Mouse (Mus musculus) small intestine, adult 2 months (tissue): ENCODE results near the gene Idh2. TPM values are rescaled to one million over a fixed set of nuclear protein-coding genes. Genes with fewer than 3 reads are reported as not detected.

Source experiments
- H3K27ac ChIP-seq: fragments of 200-500 bp; 2 replicates; pipeline ENCODE4 v1.5.1; 2012; ENCODE audit warnings: low read depth, low read length, control low read depth, inconsistent platforms; ENCODE audit not compliant: insufficient read depth
- H3K27me3 ChIP-seq: fragments of 200-500 bp; 2 replicates; pipeline ENCODE4 v1.6.1; 2012; ENCODE audit warnings: mild to moderate bottlenecking, moderate library complexity, low read length, inconsistent platforms; ENCODE audit not compliant: control insufficient read depth, insufficient read depth
- H3K36me3 ChIP-seq: fragments of 200-500 bp; 2 replicates; pipeline ENCODE4 v1.6.1; 2012; ENCODE audit warnings: mild to moderate bottlenecking, low read length, control low read depth, inconsistent platforms; ENCODE audit not compliant: control insufficient read depth, insufficient read depth
- H3K4me1 ChIP-seq: fragments of 200-500 bp; 2 replicates; pipeline ENCODE4 v1.6.1; 2012; ENCODE audit warnings: low read length, inconsistent platforms, mixed read lengths; ENCODE audit not compliant: control insufficient read depth, insufficient read depth, insufficient read length
- H3K4me3 ChIP-seq: fragments of 200-500 bp; 2 replicates; pipeline ENCODE4 v1.5.1; 2012; ENCODE audit warnings: low read depth, mild to moderate bottlenecking, control low read depth, inconsistent platforms, low read length, moderate library complexity
- CTCF ChIP-seq: fragments of 200-500 bp; IDR thresholded peaks from 2 replicates; pipeline ENCODE4 v1.5.1; 2012; ENCODE audit warnings: low read depth, mild to moderate bottlenecking, control low read depth, inconsistent platforms, low read length, moderate library complexity, mixed read lengths; ENCODE audit not compliant: insufficient replicate concordance, insufficient read length; ENCODE audit errors: extremely low read depth
- POLR2A ChIP-seq: fragments of 200-500 bp; IDR thresholded peaks from 2 replicates; pipeline ENCODE4 v1.6.1; 2012; ENCODE audit warnings: low read depth, mild to moderate bottlenecking, control low read depth, inconsistent platforms, low read length, moderate library complexity
- WGBS: fragments of 180-500 bp; shearing (Covaris S2); methylation state at CpG from one replicate; pipeline ENCODE4 v1.1.7; 2018; 5-methylcytosine and 5-hydroxymethylcytosine counted together
- polyA plus RNA-seq: library from polyadenylated mRNA; depleted of rRNA; stranded (reverse); fragments of >200 nt; gene quantifications from 2 replicates; pipeline ENCODE4 v1.2.3, GENCODE M21; 2012; rRNA removed

Idh2 gene
- 57.2 and 82.3 TPM in 2 replicates for polyA plus RNA-seq

DNA sequence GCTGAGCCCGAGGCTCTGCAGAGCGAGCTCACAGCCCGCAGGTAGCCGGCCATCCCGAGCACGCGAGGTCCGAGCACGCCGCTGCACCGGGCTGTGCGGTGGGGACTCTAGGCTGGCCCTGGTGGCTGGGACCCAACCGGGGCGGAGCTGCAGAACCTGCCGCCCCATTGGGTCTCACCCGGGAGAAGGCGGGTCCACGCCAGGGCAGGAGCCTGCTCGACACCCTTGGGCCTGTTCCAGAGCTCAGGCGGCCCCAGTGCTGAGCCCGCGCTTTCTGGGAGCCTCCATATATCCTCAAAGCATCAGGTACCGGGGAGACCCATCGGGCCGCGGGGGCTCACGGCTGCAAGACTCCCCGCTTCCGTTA, at the start of gene Idh2:
Gene Idh2, minus strand, starts transcription at position 169 of the 367 bp plus-strand sequence.
- Histone ChIP-seq H3K27ac (peak within 1 kb of the TSS; percentile 53), H3K4me1 (peaks cover 16% of the 10 kb centered on the region; the same call in 1 of the 2 replicates), H3K27me3 (no peaks in the 10 kb centered on the region), H3K36me3 (no peaks in the 10 kb centered on the region), H3K4me3 (peak within 1 kb of the TSS; percentile 78)
- under 1% methylated on average over 28 of the region's 29 CpGs for WGBS
- TF ChIP-seq CTCF (no peak), POLR2A (peak; percentile 56)

DNA sequence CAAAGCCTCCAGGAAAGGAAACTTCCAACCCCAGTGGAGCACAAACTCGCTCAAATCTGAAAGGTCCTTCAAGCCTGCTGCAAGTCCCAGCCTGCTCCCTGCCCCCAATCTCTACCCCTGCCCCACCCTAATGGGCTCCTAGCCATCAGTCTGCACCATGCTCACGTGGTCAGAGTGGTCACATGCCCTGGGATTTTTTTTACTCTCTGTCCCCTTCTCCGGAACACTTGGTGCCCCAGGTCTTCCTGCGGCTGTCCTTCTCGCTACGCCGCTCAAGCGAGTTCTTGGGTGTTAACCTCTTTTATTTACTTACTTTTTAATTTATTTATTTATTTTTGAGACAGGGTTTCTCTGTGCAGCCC, 45.7 kb upstream of the Idh2 start:
- H3K27ac ChIP-seq: peak overlapping the region; percentile 94

DNA sequence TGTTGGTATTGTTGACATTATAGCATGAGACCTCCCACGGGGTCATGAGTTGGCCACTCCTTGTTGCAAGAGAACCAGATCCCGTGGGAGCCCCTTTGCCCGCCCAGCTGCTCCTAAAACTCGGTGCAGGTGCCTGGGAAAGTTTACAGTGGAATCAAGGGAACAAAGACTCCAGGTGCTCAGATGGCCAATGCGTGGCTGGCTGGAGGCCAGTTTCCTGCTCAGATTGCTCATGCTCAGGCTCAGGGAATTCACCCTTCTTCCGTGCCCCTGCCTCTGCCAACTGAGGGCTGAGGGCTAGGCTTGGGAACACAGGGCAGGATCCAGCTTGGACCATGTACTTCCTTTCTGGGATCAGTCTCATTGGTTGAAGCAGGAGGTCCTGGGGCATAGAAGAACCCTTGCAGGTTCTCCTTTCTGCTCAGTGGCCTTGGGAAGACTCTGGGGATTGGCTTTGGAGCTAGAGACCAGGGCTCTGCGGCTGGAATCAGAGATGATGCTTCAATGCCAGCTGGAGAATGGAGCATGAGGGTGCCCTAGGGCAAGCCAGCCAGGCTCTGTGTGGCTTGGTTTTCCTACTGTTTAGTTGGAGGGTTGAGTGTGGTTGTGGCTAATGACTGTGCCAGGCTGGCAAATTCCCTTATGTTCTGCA, 45.2 kb upstream of the Idh2 start:
- Histone ChIP-seq H3K36me3 (no peaks in the 10 kb centered on the region), H3K27ac (peak overlapping the region; percentile 94), H3K4me3 (no peak overlapping the region), H3K27me3 (no peaks in the 10 kb centered on the region), H3K4me1 (peaks cover 37% of the 10 kb centered on the region)
- 11% methylated on average over 7 of the region's 7 CpGs for WGBS
- TF ChIP-seq CTCF: no peak
- TF ChIP-seq POLR2A: no peak

More for the DNA sequence above, 45.7 kb upstream of the Idh2 start:
- H3K4me3 ChIP-seq: no peak overlapping the region
- no peaks in the 10 kb centered on the region for H3K36me3 ChIP-seq
- TF ChIP-seq CTCF: no peak
- TF ChIP-seq POLR2A: no peak; the same call in 1 of the 2 replicates
- peaks cover 38% of the 10 kb centered on the region for H3K4me1 ChIP-seq
- no peaks in the 10 kb centered on the region for H3K27me3 ChIP-seq
- 30% methylated on average over 8 of the region's 8 CpGs for WGBS

DNA sequence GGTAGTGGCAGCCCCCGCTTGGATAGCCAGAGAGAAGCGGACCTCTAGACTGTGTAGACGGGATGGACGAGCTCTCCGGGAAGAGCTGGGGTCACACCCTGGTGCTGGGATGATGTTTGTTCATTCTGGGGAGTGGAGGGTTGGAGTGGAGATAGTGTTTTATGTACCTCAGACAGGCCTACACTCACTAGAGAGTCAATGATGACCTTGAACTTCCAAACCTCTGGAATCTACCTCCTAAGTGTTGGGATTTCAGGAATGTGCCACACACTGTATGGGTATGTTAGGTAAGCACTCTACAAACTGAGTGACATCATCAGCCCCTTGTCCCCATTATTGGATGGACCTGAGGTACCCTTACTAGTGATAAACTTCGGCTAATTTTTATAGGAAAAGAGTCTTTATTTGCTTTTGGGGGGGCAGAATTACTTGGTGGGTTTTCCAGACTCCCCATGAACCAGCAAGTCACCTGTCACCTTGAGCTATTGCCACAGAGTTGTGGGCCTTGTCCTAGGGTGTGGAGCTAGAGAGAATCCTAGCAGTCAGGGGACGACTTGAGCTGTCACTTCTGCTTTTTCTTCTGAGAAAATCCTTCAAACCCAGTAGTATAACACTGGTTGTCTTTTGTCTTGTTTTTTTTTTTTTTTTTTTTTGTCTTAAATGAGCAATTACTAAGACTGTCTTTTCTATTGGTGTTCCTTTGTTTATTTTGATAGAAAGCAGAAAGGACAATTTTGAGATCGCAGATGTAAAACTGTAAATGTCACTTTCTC, 43.5 kb upstream of the Idh2 start:
- H3K36me3 ChIP-seq: no peaks in the 10 kb centered on the region
- no peak for TF ChIP-seq CTCF
- TF ChIP-seq POLR2A: no peak
- H3K4me1 ChIP-seq: peaks cover 29% of the 10 kb centered on the region
- no peaks in the 10 kb centered on the region for H3K27me3 ChIP-seq
- H3K4me3 ChIP-seq: no peak overlapping the region
- WGBS: 79% methylated on average over 8 of the region's 8 CpGs
- peak overlapping the region; percentile 84 for H3K27ac ChIP-seq

DNA sequence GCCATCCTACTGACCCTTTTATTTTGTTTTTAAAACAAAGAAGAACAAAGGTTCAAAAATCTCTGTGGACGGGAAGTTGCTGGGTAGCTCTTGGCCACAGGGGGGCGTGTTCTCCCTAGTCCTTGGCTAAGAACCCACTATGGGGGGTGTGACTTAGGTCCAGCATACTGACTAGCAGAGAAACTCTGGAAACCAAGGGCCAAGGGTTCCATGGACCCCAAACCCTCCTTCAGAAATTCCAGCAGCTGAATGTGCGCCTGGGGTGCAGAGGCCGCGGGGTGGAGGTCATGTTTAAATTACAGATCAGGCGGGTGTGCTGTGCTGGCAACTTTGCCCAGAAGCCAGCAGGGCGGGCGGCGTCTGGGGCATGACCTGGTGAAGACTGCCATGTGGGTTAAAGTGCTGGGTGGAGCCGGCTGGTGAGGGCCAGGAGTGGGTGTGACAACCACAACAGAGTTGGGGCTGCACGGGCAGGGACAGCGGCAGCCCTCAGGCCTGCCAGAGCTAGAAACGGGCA, 41.6 kb upstream of the Idh2 start:
- no peaks in the 10 kb centered on the region for H3K36me3 ChIP-seq
- TF ChIP-seq CTCF (peak; percentile 84; the same call in 1 of the 2 replicates), POLR2A (no peak)
- H3K27me3 ChIP-seq: no peaks in the 10 kb centered on the region
- H3K4me3 ChIP-seq: no peak overlapping the region
- 23% methylated on average over 13 of the region's 13 CpGs for WGBS
- peaks cover 29% of the 10 kb centered on the region for H3K4me1 ChIP-seq
- H3K27ac ChIP-seq: peak overlapping the region; percentile 31

DNA sequence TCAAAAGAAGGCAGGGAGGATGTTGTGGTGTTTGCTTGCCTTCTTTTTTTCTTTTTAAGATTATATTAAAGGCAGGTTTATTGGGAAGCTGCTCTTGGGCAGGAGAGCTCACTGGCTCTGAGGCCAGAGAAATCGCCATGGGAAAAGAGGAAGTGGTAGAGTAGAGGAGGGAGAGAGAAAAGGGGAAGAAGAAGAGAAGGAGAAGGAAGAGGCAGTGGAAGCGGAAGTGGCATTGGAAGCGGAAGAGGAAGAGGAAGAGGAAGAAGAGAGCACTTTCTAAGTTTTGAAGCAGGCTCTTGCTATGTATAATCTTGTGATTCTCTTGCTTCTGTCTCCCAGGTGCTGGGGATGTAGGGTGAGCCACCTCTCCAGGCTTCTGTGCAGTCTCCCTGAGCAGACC, 39.5 kb upstream of the Idh2 start:
- 83% methylated on average over 3 of the region's 3 CpGs for WGBS
- no peak for TF ChIP-seq POLR2A
- TF ChIP-seq CTCF: no peak
- Histone ChIP-seq H3K36me3 (no peaks in the 10 kb centered on the region), H3K4me1 (peaks cover 13% of the 10 kb centered on the region), H3K27me3 (no peaks in the 10 kb centered on the region), H3K4me3 (no peak overlapping the region), H3K27ac (no peak overlapping the region)

DNA sequence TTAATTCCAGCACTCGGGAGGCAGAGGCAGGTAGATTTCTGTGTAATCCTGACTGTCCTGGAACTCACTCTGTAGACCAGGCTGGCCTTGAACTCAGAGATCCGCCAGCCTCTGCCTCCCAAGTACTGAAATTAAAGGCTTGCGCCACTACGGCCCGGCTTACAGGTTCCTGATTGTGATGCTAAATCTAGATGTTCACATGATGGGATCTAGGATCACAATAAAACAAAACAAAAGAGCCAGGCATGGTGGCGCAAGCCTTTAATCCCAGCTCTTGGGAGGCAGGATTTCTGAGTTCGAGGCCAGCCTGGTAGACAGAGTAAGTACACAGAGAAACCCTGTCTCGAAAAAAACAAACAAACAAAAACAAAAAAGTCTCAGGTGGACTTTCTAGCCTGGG, 37.6 kb upstream of the Idh2 start:
- H3K27me3 ChIP-seq: no peaks in the 10 kb centered on the region
- H3K4me3 ChIP-seq: no peak overlapping the region
- H3K36me3 ChIP-seq: no peaks in the 10 kb centered on the region
- 95% methylated on average over 8 of the region's 8 CpGs for WGBS
- TF ChIP-seq POLR2A: no peak
- no peak for TF ChIP-seq CTCF
- H3K4me1 ChIP-seq: peaks cover 3% of the 10 kb centered on the region; the same call in 1 of the 2 replicates
- no peak overlapping the region for H3K27ac ChIP-seq
